Mouse (Mus musculus): ENCODE measurements around the gene 6030458C11Rik.

- TF ChIP-seq POLR2A (IDR thresholded peaks at IDR 0.05; ENCODE audit: borderline replicate concordance, extremely low read depth, insufficient read depth, insufficient read length, poor library complexity, severe bottlenecking) (no peak), CTCF (IDR thresholded peaks at IDR 0.05; ENCODE audit: borderline replicate concordance, extremely low read depth, insufficient read depth, insufficient read length) (no peak)
Measured at GRCm38 (mm10) chr15:12807088-12807487, 17.4 kb downstream of the 6030458C11Rik start.
